Mouse (Mus musculus): ENCODE measurements around the gene Met.

The Met gene

GRCm38 (mm10) chr6:17463434-17464280, at the start of gene Met:
TSS of gene Met (plus strand) at chr6:17463800.
- peak; percentile 60 for DNase-seq (ENCODE audit: low spot score)

GRCm38 (mm10) chr6:17418226-17418625, 45.4 kb upstream of the Met start:
- no peak for DNase-seq (ENCODE audit: low spot score)

GRCm38 (mm10) chr6:17422432-17422831, 41.2 kb upstream of the Met start:
- no peak for DNase-seq (ENCODE audit: low spot score)

GRCm38 (mm10) chr6:17429041-17429440, 34.6 kb upstream of the Met start:
- DNase-seq (ENCODE audit: low spot score) = no peak

- DNase-seq (ENCODE audit: low spot score) = no peak
Observed at GRCm38 (mm10) chr6:17429611-17430010, 34.0 kb upstream of the Met start.

- no peak for DNase-seq (ENCODE audit: low spot score)
Observed at GRCm38 (mm10) chr6:17443311-17443710, 20.3 kb upstream of the Met start.

- no peak for DNase-seq (ENCODE audit: low spot score)
Observed at GRCm38 (mm10) chr6:17451305-17451704, 12.3 kb upstream of the Met start.

GRCm38 (mm10) chr6:17455116-17455515, 8.5 kb upstream of the Met start:
- no peak for DNase-seq (ENCODE audit: low spot score)

GRCm38 (mm10) chr6:17459561-17459960, 4.0 kb upstream of the Met start:
- no peak for DNase-seq (ENCODE audit: low spot score)

GRCm38 (mm10) chr6:17461435-17461834, 2.2 kb upstream of the Met start:
- DNase-seq (ENCODE audit: low spot score) = no peak

- peak; percentile 6 for DNase-seq (ENCODE audit: low spot score)
Observed at GRCm38 (mm10) chr6:17464281-17465025, 853 bp downstream of the Met start.

- DNase-seq (ENCODE audit: low spot score) = no peak
Observed at GRCm38 (mm10) chr6:17466526-17466925, 2.9 kb downstream of the Met start.

- DNase-seq (ENCODE audit: low spot score) = no peak
Observed at GRCm38 (mm10) chr6:17468993-17469392, 5.4 kb downstream of the Met start.

GRCm38 (mm10) chr6:17473128-17473527, 9.5 kb downstream of the Met start:
- no peak for DNase-seq (ENCODE audit: low spot score)

GRCm38 (mm10) chr6:17477823-17478222, 14.2 kb downstream of the Met start:
- DNase-seq (ENCODE audit: low spot score) = no peak

- no peak for DNase-seq (ENCODE audit: low spot score)
Observed at GRCm38 (mm10) chr6:17478252-17478651, 14.7 kb downstream of the Met start.

GRCm38 (mm10) chr6:17478838-17479570, 15.4 kb downstream of the Met start:
- DNase-seq (ENCODE audit: low spot score) = no peak

GRCm38 (mm10) chr6:17481068-17481467, 17.5 kb downstream of the Met start:
- no peak for DNase-seq (ENCODE audit: low spot score)

GRCm38 (mm10) chr6:17485244-17485643, 21.6 kb downstream of the Met start:
- no peak for DNase-seq (ENCODE audit: low spot score)

GRCm38 (mm10) chr6:17485782-17486181, 22.2 kb downstream of the Met start:
- no peak for DNase-seq (ENCODE audit: low spot score)

GRCm38 (mm10) chr6:17488291-17488817, 24.8 kb downstream of the Met start:
- DNase-seq (ENCODE audit: low spot score) = no peak

GRCm38 (mm10) chr6:17490786-17491185, 27.2 kb downstream of the Met start:
- DNase-seq (ENCODE audit: low spot score) = no peak

Data from ovary, postnatal 36 days (tissue).